In the genomic region with DNA sequence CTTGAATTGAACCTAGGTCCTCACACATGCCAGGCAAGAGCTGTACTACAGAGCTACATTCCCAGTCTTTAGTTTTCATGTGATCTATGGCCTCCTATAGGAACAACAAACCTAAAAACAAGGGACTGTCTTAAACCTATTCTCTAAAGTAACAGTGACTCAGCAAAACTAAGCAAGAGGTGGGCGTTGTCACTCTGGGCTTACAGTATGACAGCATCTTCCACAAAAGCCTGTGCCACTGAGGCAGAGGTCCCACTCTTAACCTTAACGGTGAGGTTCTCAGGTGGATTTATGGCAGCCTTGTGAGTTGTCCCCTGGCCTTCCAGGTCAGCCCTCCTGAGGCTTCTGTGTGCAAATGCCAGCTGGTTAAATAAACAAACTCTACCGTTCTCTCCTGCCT, we compare ENCODE assay signal across 13 mouse cellular contexts.
"Had no signal": no experiment of that assay in that cellular context is flagged by ENCODE, and none has a peak within 500 bp of the region (broad histone marks: within the 10 kb centered on the region; RNA-seq: fewer than 3 reads in every experiment).

No protein-coding gene starts in this region.

- H3K9me3 ChIP-seq: lung, embryonic 15.5 days; midbrain, embryonic 12.5 days; neural tube, embryonic 15.5 days had no signal

- H3K36me3 ChIP-seq: lung, embryonic 15.5 days; midbrain, embryonic 12.5 days; neural tube, embryonic 15.5 days had no signal

- H3K27ac ChIP-seq: lung, embryonic 15.5 days; midbrain, embryonic 12.5 days; neural tube, embryonic 15.5 days had no signal

- H3K9ac ChIP-seq: lung, embryonic 15.5 days; midbrain, embryonic 12.5 days; neural tube, embryonic 15.5 days had no signal

- ATAC-seq: intestine, postnatal 0 days had no signal

- DNase-seq: kidney, adult 8-10 months; kidney, postnatal 36 days; layer of hippocampus, adult 9-11 months; layer of hippocampus, postnatal 36 days; lung, postnatal 14 days; right cerebral cortex, adult 18-20 months; right cerebral cortex, postnatal 25 days; thymus, postnatal 4 days had no signal

- H3K4me3 ChIP-seq: lung, embryonic 15.5 days; midbrain, embryonic 12.5 days; myocyte; neural tube, embryonic 15.5 days had no signal

- H3K4me2 ChIP-seq: lung, embryonic 15.5 days; midbrain, embryonic 12.5 days; neural tube, embryonic 15.5 days had no signal
